Mouse (Mus musculus) neural tube, embryonic 13.5 days (tissue): Measurements from ENCODE around the gene Map3k11. TPM values are rescaled to one million over a fixed set of nuclear protein-coding genes. Genes with fewer than 3 reads are reported as not detected.

Experiments used
- ATAC-seq: fragments of 200-750 bp; cut with Nextera tagmentation; 2 replicates; pipeline ENCODE4 v1.8.0; 2017; ENCODE audit warnings: low read depth, mild to moderate bottlenecking, moderate TSS enrichment, moderate library complexity
- H3K27ac ChIP-seq: fragments of 300-500 bp; sonication (generic); replicated peaks from 2 replicates; pipeline ENCODE4 v1.5.1; 2015; ENCODE audit warnings: moderate library complexity, mild to moderate bottlenecking, inconsistent platforms
- H3K27me3 ChIP-seq: fragments of 300-500 bp; sonication (generic); 2 replicates; pipeline ENCODE4 v1.6.1; 2015; ENCODE audit warnings: mild to moderate bottlenecking, inconsistent platforms
- H3K36me3 ChIP-seq: fragments of 300-500 bp; sonication (generic); 2 replicates; pipeline ENCODE4 v1.6.1; 2015; ENCODE audit warnings: mild to moderate bottlenecking, inconsistent platforms
- H3K4me1 ChIP-seq: fragments of 300-500 bp; sonication (generic); replicated peaks from 2 replicates; pipeline ENCODE4 v1.6.1; 2015; ENCODE audit warnings: inconsistent platforms
- H3K4me2 ChIP-seq: fragments of 300-500 bp; sonication (generic); 2 replicates; pipeline ENCODE4 v1.6.1; 2015; ENCODE audit warnings: inconsistent platforms, mild to moderate bottlenecking, moderate library complexity
- H3K4me3 ChIP-seq: fragments of 300-500 bp; sonication (generic); 2 replicates; pipeline ENCODE4 v1.5.1; 2015; ENCODE audit warnings: mild to moderate bottlenecking, inconsistent platforms
- H3K9ac ChIP-seq: fragments of 300-500 bp; sonication (generic); 2 replicates; pipeline ENCODE4 v1.6.1; 2015; ENCODE audit warnings: moderate library complexity, mild to moderate bottlenecking, inconsistent platforms
- H3K9me3 ChIP-seq: fragments of 300-500 bp; sonication (generic); 2 replicates; pipeline ENCODE4 v1.6.1; 2016; ENCODE audit warnings: inconsistent platforms
- WGBS: fragments of 180-500 bp; shearing (Covaris S2); methylation state at CpG from one replicate; pipeline ENCODE4 v1.1.7; 2015; 5-methylcytosine and 5-hydroxymethylcytosine counted together
- polyA plus RNA-seq: library from polyadenylated mRNA; unstranded; fragments of >200 nt; fragmentation: Nextera tagmentation; extraction: Ambion mirVana; gene quantifications from 2 replicates; pipeline ENCODE4 v1.2.1, GENCODE M21; 2015

Gene Map3k11
- polyA plus RNA-seq, 1 experiment from 2014 or later: 18.0 TPM

DNA sequence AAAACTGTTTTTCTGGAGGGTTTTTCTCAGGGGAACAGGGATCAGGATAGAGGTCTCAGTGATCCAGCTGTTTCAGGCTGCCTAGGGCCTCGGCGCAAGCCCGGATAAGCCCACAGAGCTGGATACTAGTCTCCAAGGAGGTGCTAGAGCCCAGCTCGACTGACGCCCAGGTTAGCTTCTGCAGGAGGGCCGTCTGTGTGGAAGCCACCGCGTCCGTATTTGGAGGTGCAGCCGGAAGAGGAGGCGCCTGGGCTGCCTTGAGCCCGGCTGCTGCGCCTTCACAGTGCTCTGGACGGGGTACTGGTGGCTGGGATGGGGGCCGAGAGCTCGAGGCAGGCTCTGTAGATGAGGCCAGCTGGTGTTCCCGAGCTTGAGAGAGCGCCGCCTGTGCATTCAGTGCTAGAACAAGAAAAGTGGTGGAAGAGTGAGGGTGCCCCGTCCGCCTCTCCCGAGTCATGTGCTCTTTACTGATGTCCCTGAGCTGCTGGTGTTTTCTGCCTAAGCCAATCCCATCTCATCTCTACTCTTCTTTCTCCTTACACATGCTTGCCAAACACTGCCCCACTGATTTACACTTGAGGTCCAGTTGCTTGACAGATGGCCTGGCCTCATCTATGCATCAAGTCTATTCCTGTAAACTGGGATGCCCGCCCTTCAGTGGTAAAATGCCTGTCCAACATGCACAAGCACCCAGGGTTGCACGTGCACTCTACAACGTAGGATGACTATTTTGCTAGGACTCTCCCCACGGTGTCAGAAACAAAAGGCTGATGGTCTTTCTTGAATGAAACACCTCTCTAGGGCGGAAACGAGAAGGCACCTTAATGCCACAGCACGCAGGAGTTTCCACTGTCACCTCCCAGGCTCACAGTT lies 42.0 kb downstream of the Map3k11 start:
- 0 out of 2 replicates have a peak, but pooled peaks cover 4% of the 10 kb centered on the region for H3K36me3 ChIP-seq
- H3K9me3 ChIP-seq: no peaks in the 10 kb centered on the region
- H3K9ac ChIP-seq: peak overlapping the region; percentile 87
- no peak for ATAC-seq
- 74% methylated on average over 29 of the region's 29 CpGs for WGBS
- peak overlapping the region; percentile 99 for H3K4me2 ChIP-seq
- peaks cover 56% of the 10 kb centered on the region for H3K4me1 ChIP-seq
- H3K27ac ChIP-seq: no peak overlapping the region
- peaks cover 4% of the 10 kb centered on the region for H3K27me3 ChIP-seq
- peak overlapping the region; percentile 98 for H3K4me3 ChIP-seq

DNA sequence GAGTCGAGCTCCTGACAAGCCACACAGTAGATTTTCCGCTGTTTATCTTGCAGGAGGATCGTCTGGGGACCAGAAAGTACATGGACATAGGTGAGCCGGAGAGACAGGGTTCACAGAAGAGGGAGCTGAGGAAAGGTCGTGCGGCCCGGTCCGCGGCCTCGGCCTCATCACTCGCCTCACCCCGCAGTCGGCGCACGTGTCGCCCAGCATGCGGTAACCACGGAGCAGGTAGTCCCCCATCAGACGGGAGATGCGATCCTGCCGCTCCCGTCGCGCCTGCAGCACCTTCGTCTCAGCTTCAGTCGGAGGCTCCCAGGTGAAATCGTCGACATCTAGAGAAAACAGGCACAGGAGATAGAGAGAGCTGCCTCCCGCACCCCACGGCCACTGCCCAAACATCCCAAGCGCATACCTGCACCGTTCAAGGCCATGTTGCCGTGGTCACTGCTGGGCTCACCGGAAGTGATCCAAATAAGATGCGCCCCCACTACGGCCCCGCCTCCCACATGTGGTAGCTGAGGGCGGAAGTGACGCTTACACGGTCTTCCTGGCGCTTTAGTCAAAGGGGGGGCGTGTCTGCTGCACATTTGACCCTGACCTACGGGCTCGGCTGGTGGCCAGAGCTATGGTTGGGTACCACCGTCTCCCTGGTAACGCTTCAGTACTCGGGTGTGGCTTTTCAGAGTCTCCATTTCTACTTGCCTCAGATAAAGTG lies 42.9 kb downstream of the Map3k11 start:
- 1% methylated on average over 47 of the region's 47 CpGs for WGBS
- peaks cover 47% of the 10 kb centered on the region for H3K4me1 ChIP-seq
- H3K4me3 ChIP-seq: peak overlapping the region; percentile 98
- no peaks in the 10 kb centered on the region for H3K9me3 ChIP-seq
- H3K36me3 ChIP-seq: 0 out of 2 replicates have a peak, but pooled peaks cover 4% of the 10 kb centered on the region
- peaks cover 12% of the 10 kb centered on the region for H3K27me3 ChIP-seq
- H3K9ac ChIP-seq: peak overlapping the region; percentile 87
- H3K4me2 ChIP-seq: peak overlapping the region; percentile 99
- ATAC-seq: peak; percentile 79
- peak overlapping the region; percentile 35; the same call in 1 of the 2 replicates for H3K27ac ChIP-seq

DNA sequence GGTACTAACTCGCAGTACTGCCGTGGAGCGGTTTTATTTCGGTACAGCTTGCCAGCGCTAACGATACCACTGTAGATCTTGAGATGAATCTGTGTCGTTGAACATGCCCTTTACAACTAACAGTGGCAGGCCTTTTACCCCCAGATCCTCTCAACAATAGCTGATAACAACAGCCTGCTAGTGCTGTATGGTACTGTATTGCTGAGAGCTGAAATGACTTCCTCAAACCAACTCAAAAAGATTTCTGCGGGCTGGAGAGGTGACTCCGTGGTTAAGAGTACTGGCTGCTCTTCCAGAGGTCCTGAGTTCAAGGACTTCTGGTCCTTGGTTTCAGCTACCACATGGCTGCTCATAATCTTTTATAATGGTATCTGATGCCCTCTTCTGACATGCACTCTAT lies 45.8 kb downstream of the Map3k11 start:
- 0 out of 2 replicates have a peak, but pooled peaks cover 4% of the 10 kb centered on the region for H3K36me3 ChIP-seq
- H3K27me3 ChIP-seq: peaks cover 28% of the 10 kb centered on the region
- no peak overlapping the region for H3K4me3 ChIP-seq
- H3K4me2 ChIP-seq: no peak overlapping the region
- 82% methylated on average over 9 of the region's 9 CpGs for WGBS
- no peak overlapping the region for H3K27ac ChIP-seq
- no peak overlapping the region for H3K9ac ChIP-seq
- H3K4me1 ChIP-seq: peaks cover 23% of the 10 kb centered on the region
- no peaks in the 10 kb centered on the region for H3K9me3 ChIP-seq
- no peak for ATAC-seq

DNA sequence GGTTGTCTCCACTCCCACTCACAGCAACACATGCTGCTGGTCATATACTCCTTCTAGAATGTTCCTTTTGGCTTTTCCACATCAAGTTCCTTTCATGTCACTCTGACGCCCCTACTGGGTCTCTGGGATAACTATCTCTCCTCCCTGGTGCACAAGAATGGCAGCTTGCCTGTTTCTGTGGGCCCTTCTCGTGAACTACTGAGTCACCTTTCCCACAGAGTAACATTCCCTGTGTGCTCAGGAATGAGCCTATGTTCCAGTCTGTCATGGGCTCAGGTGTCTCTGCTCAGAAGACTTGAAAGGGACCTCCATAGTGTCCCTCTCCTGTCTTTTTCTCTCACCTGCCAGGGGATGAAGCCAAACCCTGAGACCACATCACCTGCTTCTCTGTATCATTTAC lies 50.9 kb downstream of the Map3k11 start:
- Histone ChIP-seq H3K9me3 (no peaks in the 10 kb centered on the region), H3K4me1 (peaks cover 42% of the 10 kb centered on the region), H3K36me3 (no peaks in the 10 kb centered on the region), H3K27me3 (peaks cover 70% of the 10 kb centered on the region), H3K4me2 (no peak overlapping the region), H3K9ac (no peak overlapping the region), H3K27ac (no peak overlapping the region), H3K4me3 (no peak overlapping the region)
- WGBS: 65% methylated on average over 2 of the region's 2 CpGs
- ATAC-seq: no peak

DNA sequence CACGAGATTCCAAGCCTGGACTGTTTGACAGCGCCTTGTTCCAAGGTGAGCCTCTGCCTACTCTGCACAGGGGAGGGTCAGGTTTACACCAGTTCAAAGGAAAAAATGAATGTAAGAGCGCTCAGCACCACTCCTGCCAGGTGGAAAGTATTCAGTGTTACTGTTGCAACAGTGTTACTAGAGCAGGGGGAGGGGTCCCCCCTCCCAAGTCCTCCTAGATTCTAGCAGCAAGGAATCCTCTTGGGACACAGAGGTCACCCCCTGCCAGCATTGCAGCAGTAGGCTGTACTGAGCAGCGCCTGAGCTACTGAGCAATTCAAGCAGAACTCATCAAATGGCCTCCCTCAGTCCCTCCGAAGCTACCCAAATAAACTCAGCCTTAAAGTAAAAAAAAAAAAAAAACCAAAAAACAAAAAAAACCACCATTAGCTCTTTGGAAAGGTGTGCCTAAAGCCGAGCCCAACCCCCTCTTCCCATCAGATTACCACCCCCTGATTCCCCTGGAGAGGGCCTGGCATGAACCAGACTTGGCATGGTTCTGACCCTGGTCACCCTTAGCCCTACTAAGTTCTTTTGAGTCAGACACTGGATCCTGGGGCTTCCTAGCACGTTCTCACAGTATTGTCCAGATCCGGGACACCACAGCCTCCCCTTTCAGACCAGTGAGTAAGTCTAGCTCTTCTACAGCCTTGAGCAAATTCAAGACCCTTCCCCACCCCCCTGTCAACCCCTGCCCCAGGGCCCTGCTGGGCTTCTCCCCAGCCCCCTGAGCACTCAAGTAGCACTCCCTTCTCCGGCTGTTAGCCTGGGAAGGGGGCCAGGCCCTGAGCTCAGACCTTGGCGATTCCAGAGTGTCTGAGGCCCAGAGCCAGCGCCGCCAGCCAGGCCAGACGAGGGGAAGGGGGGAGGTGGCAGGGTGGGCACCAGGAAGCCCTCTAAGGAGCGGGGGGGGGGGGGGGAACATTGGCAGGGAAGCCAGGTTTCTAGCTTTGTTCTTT lies 52.1 kb downstream of the Map3k11 start, which contains the start of gene Ltbp3:
TSS of gene Ltbp3 (plus strand) at position 585 of the 998 bp plus-strand sequence.
- Histone ChIP-seq H3K4me2 (peak within 1 kb of the TSS; percentile 96), H3K27ac (peak within 1 kb of the TSS; percentile 82), H3K4me3 (peak within 1 kb of the TSS; percentile 66), H3K9ac (peak within 1 kb of the TSS; percentile 88), H3K27me3 (peaks cover 77% of the 10 kb centered on the region), H3K9me3 (no peaks in the 10 kb centered on the region), H3K4me1 (peaks cover 49% of the 10 kb centered on the region), H3K36me3 (no peaks in the 10 kb centered on the region)
- peak; percentile 60 for ATAC-seq
- 19% methylated on average over 12 of the region's 14 CpGs for WGBS

DNA sequence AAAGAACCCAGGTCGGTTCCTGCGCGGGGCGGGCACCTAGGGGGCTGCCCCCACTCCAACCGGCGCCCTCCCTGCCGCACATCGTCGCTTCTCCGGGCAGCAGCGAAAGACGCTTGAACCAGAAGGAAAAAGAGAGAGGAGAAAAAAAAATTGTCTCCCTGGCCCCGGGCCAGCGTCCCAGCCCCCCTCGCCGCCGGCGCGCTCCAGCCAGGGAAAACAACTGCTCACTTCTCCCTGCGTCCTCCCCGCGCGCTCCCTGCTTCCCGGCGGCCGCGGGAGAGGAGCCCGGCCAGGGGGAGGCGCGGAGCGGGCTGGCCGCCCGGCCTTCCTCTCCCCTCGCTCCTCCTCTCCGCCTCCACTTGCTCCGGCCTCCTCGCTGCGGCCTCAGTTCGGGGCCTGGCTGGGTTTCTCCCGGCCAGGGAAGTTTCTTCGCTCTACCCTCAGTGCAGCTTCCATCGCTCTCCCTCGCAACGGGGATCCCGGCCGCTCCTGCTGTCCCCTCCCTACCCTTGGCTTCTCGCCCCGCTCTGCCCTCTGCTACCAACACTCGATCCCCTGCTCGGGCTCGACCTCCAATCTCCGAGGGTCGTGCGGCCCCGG lies 53.2 kb downstream of the Map3k11 start:
- Histone ChIP-seq H3K36me3 (no peaks in the 10 kb centered on the region), H3K4me1 (peaks cover 60% of the 10 kb centered on the region), H3K4me2 (peak overlapping the region; percentile 96), H3K27me3 (peaks cover 77% of the 10 kb centered on the region), H3K9me3 (no peaks in the 10 kb centered on the region), H3K9ac (peak overlapping the region; percentile 88), H3K27ac (peak overlapping the region; percentile 82), H3K4me3 (peak overlapping the region; percentile 66)
- ATAC-seq: peak; percentile 65
- under 1% methylated on average over 54 of the region's 55 CpGs for WGBS

DNA sequence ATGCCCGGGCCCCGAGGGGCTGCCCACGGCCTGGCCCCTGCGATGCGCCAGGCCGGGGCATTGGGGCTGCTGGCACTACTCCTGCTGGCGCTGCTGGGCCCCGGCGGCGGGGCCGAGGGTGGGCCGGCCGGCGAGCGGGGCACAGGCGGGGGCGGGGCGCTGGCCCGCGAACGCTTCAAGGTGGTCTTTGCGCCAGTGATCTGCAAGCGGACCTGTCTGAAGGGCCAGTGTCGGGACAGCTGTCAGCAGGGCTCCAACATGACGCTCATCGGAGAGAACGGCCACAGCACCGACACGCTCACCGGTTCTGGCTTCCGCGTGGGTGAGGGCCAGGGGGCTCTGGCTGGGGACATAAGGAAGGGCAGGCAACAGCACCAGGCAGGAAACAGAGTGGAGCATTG lies 53.7 kb downstream of the Map3k11 start:
- no peaks in the 10 kb centered on the region for H3K9me3 ChIP-seq
- H3K4me3 ChIP-seq: peak overlapping the region; percentile 66
- ATAC-seq: peak; percentile 51; the same call in 1 of the 2 replicates
- peaks cover 77% of the 10 kb centered on the region for H3K27me3 ChIP-seq
- under 1% methylated on average over 32 of the region's 32 CpGs for WGBS
- H3K4me2 ChIP-seq: peak overlapping the region; percentile 96
- H3K27ac ChIP-seq: peak overlapping the region; percentile 82
- H3K4me1 ChIP-seq: peaks cover 62% of the 10 kb centered on the region
- H3K9ac ChIP-seq: peak overlapping the region; percentile 88
- no peaks in the 10 kb centered on the region for H3K36me3 ChIP-seq

DNA sequence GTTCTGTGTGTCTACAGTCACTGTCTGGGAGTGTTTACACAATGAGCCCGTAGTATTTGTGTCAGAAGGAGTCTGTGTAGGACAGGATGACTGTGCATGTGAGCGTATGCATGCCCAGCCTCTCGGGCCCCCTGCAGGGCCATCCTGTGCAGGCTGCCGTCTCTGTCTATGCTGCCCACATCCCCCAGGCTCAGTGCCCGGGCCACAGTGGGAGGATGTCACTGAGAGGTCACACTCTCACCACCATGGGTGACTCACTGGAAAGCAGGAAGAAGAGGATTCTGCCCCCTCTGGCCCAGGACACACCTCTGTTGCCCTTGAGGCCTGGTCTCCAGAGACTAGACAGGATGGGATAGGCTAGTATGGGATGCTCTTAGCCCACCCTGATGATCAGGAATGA lies 55.0 kb downstream of the Map3k11 start:
- H3K36me3 ChIP-seq: no peaks in the 10 kb centered on the region
- ATAC-seq: no peak
- H3K4me2 ChIP-seq: peak overlapping the region; percentile 96
- peaks cover 62% of the 10 kb centered on the region for H3K4me1 ChIP-seq
- 49% methylated on average over 5 of the region's 5 CpGs for WGBS
- peaks cover 81% of the 10 kb centered on the region for H3K27me3 ChIP-seq
- no peak overlapping the region for H3K27ac ChIP-seq
- no peak overlapping the region for H3K4me3 ChIP-seq
- no peaks in the 10 kb centered on the region for H3K9me3 ChIP-seq
- H3K9ac ChIP-seq: 0 out of 2 replicates have a peak overlapping the region, but pooled peaks have one; percentile 22

DNA sequence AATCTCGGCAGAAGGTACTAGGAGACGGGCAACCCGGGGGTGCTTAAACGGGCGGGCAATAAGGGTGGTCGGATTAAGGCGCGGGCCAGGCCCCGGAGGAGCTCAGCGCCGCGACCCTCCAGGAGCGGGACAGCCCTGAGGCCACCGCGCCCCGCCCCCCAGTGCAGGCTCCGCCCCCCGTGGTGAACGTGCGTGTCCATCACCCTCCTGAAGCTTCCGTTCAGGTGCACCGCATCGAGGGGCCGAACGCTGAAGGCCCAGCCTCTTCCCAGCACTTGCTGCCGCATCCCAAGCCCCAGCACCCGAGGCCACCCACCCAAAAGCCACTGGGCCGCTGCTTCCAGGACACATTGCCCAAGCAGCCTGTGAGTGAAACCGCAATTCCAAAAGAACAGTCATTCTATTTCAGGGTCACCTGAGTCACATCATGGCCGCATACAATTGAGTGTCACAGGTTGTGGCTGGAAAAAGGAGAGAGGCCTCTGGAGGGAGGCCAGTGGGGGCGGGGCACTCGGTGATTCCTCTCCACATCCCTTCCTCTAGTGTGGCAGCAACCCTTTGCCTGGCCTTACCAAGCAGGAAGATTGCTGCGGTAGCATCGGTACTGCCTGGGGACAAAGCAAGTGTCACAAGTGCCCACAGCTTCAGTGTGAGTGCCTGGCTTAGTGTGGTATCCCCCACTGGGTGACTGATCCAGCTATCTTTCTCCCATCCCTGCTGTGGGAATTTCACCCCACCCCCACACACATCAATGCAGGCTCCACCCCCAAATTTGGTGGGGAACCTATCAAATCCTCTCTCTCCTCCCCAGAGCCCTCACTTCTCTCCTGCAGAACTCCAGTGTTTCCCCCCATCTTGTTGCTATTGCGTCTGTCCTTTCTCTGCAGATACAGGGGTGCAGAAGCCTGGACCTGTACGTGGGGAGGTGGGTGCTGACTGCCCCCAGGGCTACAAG lies 57.5 kb downstream of the Map3k11 start:
- H3K9me3 ChIP-seq: no peaks in the 10 kb centered on the region
- peak overlapping the region; percentile 61 for H3K9ac ChIP-seq
- H3K4me2 ChIP-seq: peak overlapping the region; percentile 50
- peaks cover 55% of the 10 kb centered on the region for H3K4me1 ChIP-seq
- 5% methylated on average over 32 of the region's 36 CpGs for WGBS
- no peak overlapping the region for H3K27ac ChIP-seq
- H3K27me3 ChIP-seq: peaks cover 86% of the 10 kb centered on the region
- H3K4me3 ChIP-seq: peak overlapping the region; percentile 25
- H3K36me3 ChIP-seq: no peaks in the 10 kb centered on the region
- ATAC-seq: no peak

DNA sequence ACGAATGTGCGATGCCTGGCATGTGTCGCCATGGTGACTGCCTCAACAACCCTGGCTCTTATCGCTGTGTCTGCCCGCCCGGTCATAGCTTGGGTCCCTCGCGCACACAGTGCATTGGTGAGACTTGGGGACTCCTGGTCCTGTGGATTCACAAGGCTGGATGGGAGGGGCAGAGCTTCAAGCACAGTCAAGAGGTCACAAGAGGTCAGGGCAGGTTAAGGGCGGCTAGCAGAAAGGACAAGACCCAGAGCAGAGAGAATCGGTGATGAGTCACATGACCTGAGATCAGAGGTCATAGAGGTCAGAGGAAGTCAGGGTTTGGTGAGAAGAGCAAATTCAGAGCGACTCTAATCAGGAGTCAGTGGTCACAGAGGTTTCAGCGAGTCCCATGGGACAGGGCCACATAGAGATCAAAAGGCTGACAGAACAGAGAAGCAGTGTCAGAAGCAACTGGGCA lies 58.4 kb downstream of the Map3k11 start:
- WGBS: 20% methylated on average over 12 of the region's 12 CpGs
- H3K36me3 ChIP-seq: no peaks in the 10 kb centered on the region
- H3K9ac ChIP-seq: no peak overlapping the region
- no peak for ATAC-seq
- no peaks in the 10 kb centered on the region for H3K9me3 ChIP-seq
- no peak overlapping the region for H3K4me2 ChIP-seq
- no peak overlapping the region for H3K4me3 ChIP-seq
- peaks cover 55% of the 10 kb centered on the region for H3K4me1 ChIP-seq
- H3K27ac ChIP-seq: no peak overlapping the region
- peaks cover 95% of the 10 kb centered on the region for H3K27me3 ChIP-seq
